Mouse (Mus musculus): ENCODE results near the gene Mfap3l.

DNA sequence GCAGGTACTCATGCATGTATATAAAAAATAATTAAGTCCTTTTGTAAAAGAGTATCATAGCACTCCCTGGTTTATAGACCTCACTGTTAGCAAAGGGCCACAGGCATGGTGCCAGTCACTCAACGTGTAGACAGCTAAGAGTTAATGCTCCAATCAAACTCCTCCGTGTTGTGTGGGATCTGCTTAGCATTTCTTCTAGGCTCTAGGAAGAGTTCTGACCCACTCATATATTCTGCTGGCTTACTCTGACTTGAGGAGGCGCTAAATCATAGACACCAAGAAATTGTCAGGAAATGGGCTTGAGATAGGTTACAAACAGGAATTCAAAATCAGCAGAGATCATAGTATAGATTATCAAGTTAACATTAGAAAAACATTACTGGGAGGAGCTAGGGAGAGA lies 13.3 kb downstream of the Mfap3l start:
- no peak for TF ChIP-seq CTCF (IDR thresholded peaks at IDR 0.05; ENCODE audit: extremely low read depth, insufficient read depth, insufficient read length, insufficient replicate concordance)
- no peak for TF ChIP-seq POLR2A (IDR thresholded peaks at IDR 0.05; ENCODE audit: low read depth, low read length)
